Mouse (Mus musculus): Measurements from ENCODE around the gene Myom3. TPM values are rescaled to one million over a fixed set of nuclear protein-coding genes. Genes with fewer than 3 reads are reported as not detected.

Gene Myom3
- polyA plus RNA-seq, 1 experiment: 0.26 TPM

- no peaks in the 10 kb centered on the region for H3K27me3 ChIP-seq (ENCODE audit: control insufficient read depth, insufficient read depth, low read length)
- TF ChIP-seq POLR2A (IDR thresholded peaks at IDR 0.05; ENCODE audit: borderline replicate concordance, insufficient read depth, low read length) (no peak), CTCF (IDR thresholded peaks at IDR 0.05; ENCODE audit: borderline replicate concordance, insufficient read depth, low read depth, low read length) (no peak)
- H3K27ac ChIP-seq (ENCODE audit: insufficient read depth, low read length): no peak overlapping the region
- no peak for DNase-seq
- no peak overlapping the region for H3K4me3 ChIP-seq (replicated peaks; ENCODE audit: insufficient read depth, low read depth, low read length)
- H3K4me1 ChIP-seq (ENCODE audit: control insufficient read depth, insufficient read depth, low read length): peaks cover 5% of the 10 kb centered on the region
- WGBS: 75% methylated on average over 9 of the region's 9 CpGs
These were observed 92.4 kb downstream of the Myom3 start for GRCm38 (mm10) chr4:135851942-135852341.

DNA sequence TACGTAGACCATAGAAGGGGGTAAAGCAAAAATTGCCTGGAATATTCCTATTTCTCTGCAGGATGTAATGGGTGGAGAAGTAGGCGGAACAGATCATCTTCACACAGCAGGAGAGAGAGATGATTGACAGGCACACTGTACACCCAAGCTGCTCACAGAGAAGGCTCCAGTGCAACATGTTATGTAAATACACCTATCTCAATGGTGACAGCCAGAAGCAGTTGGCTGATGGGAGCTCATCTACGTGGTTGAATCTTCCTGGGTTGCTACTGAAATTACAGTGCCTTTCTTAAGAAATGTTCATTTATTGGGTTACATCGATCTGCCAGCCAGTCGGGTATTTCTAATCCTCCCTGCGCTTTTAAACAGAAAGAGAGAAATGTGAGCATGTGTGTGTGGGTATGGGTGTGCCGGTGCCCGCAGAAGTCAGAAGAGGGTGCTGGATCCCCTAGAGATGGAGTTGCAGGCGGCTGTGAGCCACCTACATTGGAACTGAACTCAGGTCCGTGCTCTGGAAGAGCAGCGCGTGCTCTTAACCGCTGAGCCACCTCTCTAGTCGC is 94.6 kb downstream of the Myom3 start:
- no peak overlapping the region for H3K4me3 ChIP-seq (replicated peaks; ENCODE audit: insufficient read depth, low read depth, low read length)
- peaks cover 5% of the 10 kb centered on the region for H3K4me1 ChIP-seq (ENCODE audit: control insufficient read depth, insufficient read depth, low read length)
- TF ChIP-seq POLR2A (IDR thresholded peaks at IDR 0.05; ENCODE audit: borderline replicate concordance, insufficient read depth, low read length) (no peak), CTCF (IDR thresholded peaks at IDR 0.05; ENCODE audit: borderline replicate concordance, insufficient read depth, low read depth, low read length) (no peak)
- H3K27me3 ChIP-seq (ENCODE audit: control insufficient read depth, insufficient read depth, low read length): no peaks in the 10 kb centered on the region
- no peak overlapping the region for H3K27ac ChIP-seq (ENCODE audit: insufficient read depth, low read length)
- DNase-seq: no peak
- 75% methylated on average over 14 of the region's 14 CpGs for WGBS

DNA sequence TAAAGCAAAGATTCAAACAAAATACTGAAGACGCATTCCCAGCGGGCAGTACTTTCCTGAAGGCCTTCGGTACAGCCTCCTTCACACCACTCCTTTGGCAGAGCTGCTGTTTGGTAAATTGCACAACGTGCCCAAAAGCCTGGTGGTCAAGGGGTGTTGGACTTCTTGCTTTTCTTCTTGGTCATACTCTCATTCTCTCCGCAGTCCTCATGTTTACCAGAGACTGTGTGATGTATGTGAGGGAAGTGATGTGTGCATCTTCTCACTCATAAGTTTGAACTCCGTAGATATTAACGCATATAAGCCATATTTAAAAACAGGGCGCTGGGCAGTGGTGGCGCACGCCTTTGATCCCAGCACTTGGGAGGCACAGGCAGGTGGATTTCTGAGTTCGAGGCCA is 95.1 kb downstream of the Myom3 start:
- 56% methylated on average over 11 of the region's 11 CpGs for WGBS
- no peak overlapping the region for H3K27ac ChIP-seq (ENCODE audit: insufficient read depth, low read length)
- H3K4me1 ChIP-seq (ENCODE audit: control insufficient read depth, insufficient read depth, low read length): peaks cover 5% of the 10 kb centered on the region
- no peak for DNase-seq
- no peak overlapping the region for H3K4me3 ChIP-seq (replicated peaks; ENCODE audit: insufficient read depth, low read depth, low read length)
- no peak for TF ChIP-seq POLR2A (IDR thresholded peaks at IDR 0.05; ENCODE audit: borderline replicate concordance, insufficient read depth, low read length)
- TF ChIP-seq CTCF (IDR thresholded peaks at IDR 0.05; ENCODE audit: borderline replicate concordance, insufficient read depth, low read depth, low read length): no peak
- H3K27me3 ChIP-seq (ENCODE audit: control insufficient read depth, insufficient read depth, low read length): no peaks in the 10 kb centered on the region

GRCm38 (mm10) chr4:135855080-135855479 is 95.6 kb downstream of the Myom3 start:
- TF ChIP-seq POLR2A (IDR thresholded peaks at IDR 0.05; ENCODE audit: borderline replicate concordance, insufficient read depth, low read length): no peak
- TF ChIP-seq CTCF (IDR thresholded peaks at IDR 0.05; ENCODE audit: borderline replicate concordance, insufficient read depth, low read depth, low read length): no peak
- Histone ChIP-seq H3K27me3 (ENCODE audit: control insufficient read depth, insufficient read depth, low read length) (no peaks in the 10 kb centered on the region), H3K4me1 (ENCODE audit: control insufficient read depth, insufficient read depth, low read length) (peaks cover 5% of the 10 kb centered on the region), H3K4me3 (replicated peaks; ENCODE audit: insufficient read depth, low read depth, low read length) (peak overlapping the region; percentile 73), H3K27ac (ENCODE audit: insufficient read depth, low read length) (peak overlapping the region; percentile 83)
- WGBS: 5% methylated on average over 6 of the region's 6 CpGs
- no peak for DNase-seq

DNA sequence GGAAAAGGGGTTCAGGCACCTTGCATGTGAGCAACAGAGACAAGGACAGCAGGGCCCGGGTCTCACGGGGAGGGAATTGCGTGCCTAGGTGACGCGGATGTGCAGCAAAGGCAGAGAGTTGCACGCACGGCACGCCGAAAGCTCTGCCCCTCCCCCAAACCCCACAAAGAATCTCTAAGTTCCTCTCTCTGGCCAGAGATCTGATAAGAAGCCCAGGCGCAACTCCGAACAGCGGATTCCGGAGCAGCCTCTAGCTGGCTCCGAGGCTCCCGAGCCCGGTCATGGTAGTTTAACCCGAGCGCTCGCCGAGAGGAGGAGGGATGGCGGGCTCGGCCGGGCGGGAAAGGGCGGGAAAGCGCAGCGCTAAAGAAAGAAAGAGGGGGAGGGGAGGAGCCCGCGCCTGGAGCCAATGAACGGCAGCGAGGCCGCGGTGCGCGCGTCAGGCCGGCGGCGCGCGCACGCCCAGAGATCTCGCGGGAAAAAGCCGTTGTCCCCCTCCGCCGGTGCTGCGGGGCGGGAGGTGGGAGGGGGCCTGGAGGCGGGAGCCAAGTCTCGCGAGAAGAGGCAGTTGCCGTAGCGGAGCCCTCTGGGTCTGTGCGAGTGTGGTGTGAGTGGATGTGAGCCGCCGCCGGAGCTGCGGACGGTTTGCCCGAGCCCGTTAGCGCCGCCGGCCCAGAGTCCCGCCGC is 96.2 kb downstream of the Myom3 start, which contains the start of gene Srsf10:
Gene Srsf10 (plus strand): TSS at position 212 of the 687 bp plus-strand sequence.
- under 1% methylated on average over 67 of the region's 67 CpGs for WGBS

GRCm38 (mm10) chr4:135856223-135857091 is 96.9 kb downstream of the Myom3 start:
- WGBS: under 1% methylated on average over 89 of the region's 91 CpGs
- Histone ChIP-seq H3K4me1 (ENCODE audit: control insufficient read depth, insufficient read depth, low read length) (peaks cover 3% of the 10 kb centered on the region; the same call in 1 of the 2 replicates), H3K4me3 (replicated peaks; ENCODE audit: insufficient read depth, low read depth, low read length) (peak overlapping the region; percentile 92), H3K27ac (ENCODE audit: insufficient read depth, low read length) (peak overlapping the region; percentile 90), H3K27me3 (ENCODE audit: control insufficient read depth, insufficient read depth, low read length) (no peaks in the 10 kb centered on the region)
- TF ChIP-seq CTCF (IDR thresholded peaks at IDR 0.05; ENCODE audit: borderline replicate concordance, insufficient read depth, low read depth, low read length): no peak
- TF ChIP-seq POLR2A (IDR thresholded peaks at IDR 0.05; ENCODE audit: borderline replicate concordance, insufficient read depth, low read length): no peak
- peak; percentile 58 to 65 for DNase-seq

More for the DNA sequence above, 96.2 kb downstream of the Myom3 start, which contains the start of gene Srsf10:
- no peaks in the 10 kb centered on the region for H3K27me3 ChIP-seq (ENCODE audit: control insufficient read depth, insufficient read depth, low read length)
- H3K4me3 ChIP-seq (replicated peaks; ENCODE audit: insufficient read depth, low read depth, low read length): peak within 1 kb of the TSS; percentile 92
- peaks cover 3% of the 10 kb centered on the region for H3K4me1 ChIP-seq (ENCODE audit: control insufficient read depth, insufficient read depth, low read length)
- no peak for TF ChIP-seq CTCF (IDR thresholded peaks at IDR 0.05; ENCODE audit: borderline replicate concordance, insufficient read depth, low read depth, low read length)
- peak; percentile 67 for TF ChIP-seq POLR2A (IDR thresholded peaks at IDR 0.05; ENCODE audit: borderline replicate concordance, insufficient read depth, low read length)
- peak; percentile 95 to 97 for DNase-seq
- H3K27ac ChIP-seq (ENCODE audit: insufficient read depth, low read length): peak within 1 kb of the TSS; percentile 90

GRCm38 (mm10) chr4:135857597-135858186 is 98.2 kb downstream of the Myom3 start:
- Histone ChIP-seq H3K27me3 (ENCODE audit: control insufficient read depth, insufficient read depth, low read length) (no peaks in the 10 kb centered on the region), H3K27ac (ENCODE audit: insufficient read depth, low read length) (no peak overlapping the region)
- WGBS: 3% methylated on average over 6 of the region's 7 CpGs

More at GRCm38 (mm10) chr4:135857597-135858186, 98.2 kb downstream of the Myom3 start:
- peaks cover 3% of the 10 kb centered on the region; the same call in 1 of the 2 replicates for H3K4me1 ChIP-seq (ENCODE audit: control insufficient read depth, insufficient read depth, low read length)
- DNase-seq: no peak
- TF ChIP-seq CTCF (IDR thresholded peaks at IDR 0.05; ENCODE audit: borderline replicate concordance, insufficient read depth, low read depth, low read length): no peak
- no peak for TF ChIP-seq POLR2A (IDR thresholded peaks at IDR 0.05; ENCODE audit: borderline replicate concordance, insufficient read depth, low read length)
- peak overlapping the region; percentile 92 for H3K4me3 ChIP-seq (replicated peaks; ENCODE audit: insufficient read depth, low read depth, low read length)

Other genes starting within 250 kb of the Myom3 start
- 0.25 and 0.29 TPM in 2 replicates for gene Grhl3, start 186.1 kb upstream of the Myom3 start, polyA plus RNA-seq (2012; rRNA removed)
- 0.49 and 0.52 TPM in 2 replicates for gene Ifnlr1, start 73.4 kb upstream of the Myom3 start, polyA plus RNA-seq (2012; rRNA removed)
- 0.03 TPM in 1 of 2 replicates, not detected in the other for gene Il22ra1, start 31.5 kb upstream of the Myom3 start, polyA plus RNA-seq (2012; rRNA removed)
- gene Srsf10, start 96.0 kb downstream of the Myom3 start, polyA plus RNA-seq (2012; rRNA removed): 54.7 and 61.5 TPM in 2 replicates
- gene Pnrc2, start 114.1 kb downstream of the Myom3 start, polyA plus RNA-seq (2012; rRNA removed): 59.7 and 61.5 TPM in 2 replicates
- 0.05 and 0.06 TPM in 2 replicates for gene Cnr2, start 135.7 kb downstream of the Myom3 start, polyA plus RNA-seq (2012; rRNA removed)
- gene Fuca1, start 161.0 kb downstream of the Myom3 start, polyA plus RNA-seq (2012; rRNA removed): 46.5 and 47.9 TPM in 2 replicates
- 86.9 and 98.7 TPM in 2 replicates for gene Hmgcl, start 186.7 kb downstream of the Myom3 start, polyA plus RNA-seq (2012; rRNA removed)
- 39.6 and 42.9 TPM in 2 replicates for gene Gale, start 204.0 kb downstream of the Myom3 start, polyA plus RNA-seq (2012; rRNA removed)
- 123 and 127 TPM in 2 replicates for gene Lypla2, start 212.9 kb downstream of the Myom3 start, polyA plus RNA-seq (2012; rRNA removed)
- 127 and 130 TPM in 2 replicates for gene Pithd1, start 227.5 kb downstream of the Myom3 start, polyA plus RNA-seq (2012; rRNA removed)